Mouse (Mus musculus) ES-Bruce4 (cell line): ENCODE data around the gene Pdia3.

Experiments used
- CTCF ChIP-seq: IDR thresholded peaks from one replicate; pipeline ENCODE4 v1.8.1; 2011; ENCODE audit warnings: low read depth, low read length
- EP300 ChIP-seq: IDR thresholded peaks from 2 replicates; pipeline ENCODE4 v1.6.1; 2011; ENCODE audit warnings: low read depth, low read length; ENCODE audit not compliant: insufficient read depth
- POLR2A ChIP-seq: IDR thresholded peaks from one replicate; pipeline ENCODE4 v1.8.1; 2011; ENCODE audit warnings: low read length; ENCODE audit not compliant: insufficient read depth

- TF ChIP-seq CTCF: no peak
- peak; percentile 93 for TF ChIP-seq POLR2A
- TF ChIP-seq EP300: 0 out of 2 replicates have a peak, but pooled peaks have one; percentile 29
Measured at GRCm38 (mm10) chr2:121448739-121449535, 35.4 kb downstream of the Pdia3 start, which contains the start of gene Serf2.
